Mouse (Mus musculus) forebrain, embryonic 16.5 days (tissue): ENCODE results near the gene Prss16. TPM values are rescaled to one million over a fixed set of nuclear protein-coding genes. Genes with fewer than 3 reads are reported as not detected.
"Not testable (repeated sequence)": the region's sequence is repeated elsewhere in the genome, so short reads cannot be mapped to it uniquely, and the experiment has no call there.

Experiments used
- ATAC-seq: fragments of 200-750 bp; cut with Nextera tagmentation; 2 replicates; pipeline ENCODE4 v1.8.0; 2017; ENCODE audit warnings: mild to moderate bottlenecking, moderate library complexity
- H3K27ac ChIP-seq: fragments of 300-500 bp; sonication (generic); 2 replicates; pipeline ENCODE4 v1.5.1; 2014; ENCODE audit warnings: low read length, control low read depth
- H3K27me3 ChIP-seq: fragments of 300-500 bp; sonication (generic); replicated peaks from 2 replicates; pipeline ENCODE4 v1.6.1; 2014; ENCODE audit warnings: low read length; ENCODE audit not compliant: control insufficient read depth, insufficient read depth
- H3K36me3 ChIP-seq: fragments of 300-500 bp; sonication (generic); 2 replicates; pipeline ENCODE4 v1.6.1; 2014; ENCODE audit not compliant: control insufficient read depth, insufficient read depth
- H3K4me1 ChIP-seq: fragments of 300-500 bp; sonication (generic); replicated peaks from 2 replicates; pipeline ENCODE4 v1.6.1; 2014; ENCODE audit warnings: low read length; ENCODE audit not compliant: control insufficient read depth, insufficient read depth
- H3K4me2 ChIP-seq: fragments of 300-500 bp; sonication (generic); 2 replicates; pipeline ENCODE4 v1.6.1; 2014; ENCODE audit warnings: mild to moderate bottlenecking, low read length, control low read depth
- H3K4me3 ChIP-seq: fragments of 300-500 bp; sonication (generic); replicated peaks from 2 replicates; pipeline ENCODE4 v1.5.1; 2014; ENCODE audit warnings: mild to moderate bottlenecking, low read length, control low read depth
- H3K9ac ChIP-seq: fragments of 300-500 bp; sonication (generic); replicated peaks from 2 replicates; pipeline ENCODE4 v1.6.1; 2014; ENCODE audit warnings: low read depth, low read length, control low read depth
- H3K9me3 ChIP-seq: fragments of 300-500 bp; sonication (generic); 2 replicates; pipeline ENCODE4 v1.6.1; 2016; ENCODE audit warnings: low read length; ENCODE audit not compliant: control insufficient read depth
- WGBS: fragments of 180-500 bp; shearing (Covaris S2); extraction: QIAGEN DNeasy Blood & Tissue Kit; methylation state at CpG from one replicate; pipeline ENCODE4 v1.1.7; 2014; 5-methylcytosine and 5-hydroxymethylcytosine counted together
- polyA plus RNA-seq: library from polyadenylated mRNA; unstranded; fragments of >200 nt; fragmentation: Nextera tagmentation; extraction: Ambion mirVana; gene quantifications from 2 replicates; pipeline ENCODE4 v1.2.1, GENCODE M21; 2015

The Prss16 gene
- polyA plus RNA-seq, 1 experiment from 2014 or later = 0.19 TPM

- Histone ChIP-seq H3K27me3 (no peaks in the 10 kb centered on the region), H3K9ac (peak overlapping the region; percentile 49), H3K9me3 (no peaks in the 10 kb centered on the region), H3K4me2 (peak overlapping the region; percentile 72), H3K4me3 (peak overlapping the region; percentile 46), H3K36me3 (no peaks in the 10 kb centered on the region), H3K4me1 (peaks cover 20% of the 10 kb centered on the region), H3K27ac (peak overlapping the region; percentile 78)
- under 1% methylated on average over 10 of the region's 14 CpGs for WGBS
- peak; percentile 15 for ATAC-seq
Observed at GRCm38 (mm10) chr13:22043503-22044431, 34.2 kb upstream of the Prss16 start.

GRCm38 (mm10) chr13:22042568-22043502 lies 33.3 kb upstream of the Prss16 start, which contains the start of the genes Hist1h2ag and Hist1h2bj:
Gene Hist1h2ag (minus strand): TSS chr13:22042944.
Gene Hist1h2bj (plus strand): TSS chr13:22043214.
- ATAC-seq = peak; percentile 90
- peaks cover 20% of the 10 kb centered on the region for H3K4me1 ChIP-seq
- under 1% methylated on average over 39 of the region's 80 CpGs for WGBS
- peak within 1 kb of the TSS; percentile 83 for H3K27ac ChIP-seq
- not testable (repeated sequence) for H3K27me3 ChIP-seq, H3K36me3 ChIP-seq, H3K9me3 ChIP-seq
- peak within 1 kb of the TSS; percentile 46 for H3K4me3 ChIP-seq
- peak within 1 kb of the TSS; percentile 49 for H3K9ac ChIP-seq
- peak within 1 kb of the TSS; percentile 72 for H3K4me2 ChIP-seq

- H3K4me3 ChIP-seq = peak overlapping the region; percentile 41
- WGBS = under 1% methylated on average over 13 of the region's 13 CpGs
- H3K27ac ChIP-seq = peak overlapping the region; percentile 73
- peak overlapping the region; percentile 37; the same call in 1 of the 2 replicates for H3K9ac ChIP-seq
- H3K4me2 ChIP-seq = peak overlapping the region; percentile 65
- no peaks in the 10 kb centered on the region for H3K27me3 ChIP-seq
- no peak; the same call in 1 of the 2 replicates for ATAC-seq
- peaks cover 20% of the 10 kb centered on the region for H3K4me1 ChIP-seq
- H3K36me3 ChIP-seq = no peaks in the 10 kb centered on the region
- no peaks in the 10 kb centered on the region for H3K9me3 ChIP-seq
Observed at GRCm38 (mm10) chr13:22041651-22042567, 32.4 kb upstream of the Prss16 start.

GRCm38 (mm10) chr13:22041142-22041536 lies 31.6 kb upstream of the Prss16 start, which contains the start of gene Hist1h4i:
Gene Hist1h4i (minus strand): TSS chr13:22041362.
- not testable (repeated sequence) for H3K36me3 ChIP-seq
- ATAC-seq = peak; percentile 61
- WGBS = 0% methylated on average over 20 of the region's 27 CpGs

GRCm38 (mm10) chr13:22040464-22041141 lies 31.1 kb upstream of the Prss16 start:
- Histone ChIP-seq H3K4me2 (peak overlapping the region; percentile 89), H3K9ac (peak overlapping the region; percentile 52), H3K9me3 (no peaks in the 10 kb centered on the region), H3K27ac (peak overlapping the region; percentile 89), H3K27me3 (no peaks in the 10 kb centered on the region), H3K4me1 (peaks cover 27% of the 10 kb centered on the region), H3K36me3 (no peaks in the 10 kb centered on the region), H3K4me3 (peak overlapping the region; percentile 51)
- under 1% methylated on average over 15 of the region's 24 CpGs for WGBS
- ATAC-seq = no peak; the same call in 1 of the 2 replicates

More at GRCm38 (mm10) chr13:22041142-22041536, 31.6 kb upstream of the Prss16 start, which contains the start of gene Hist1h4i:
- H3K9me3 ChIP-seq, H3K27me3 ChIP-seq: not testable (repeated sequence)
- Histone ChIP-seq H3K4me3 (peak within 1 kb of the TSS; percentile 51), H3K27ac (peak within 1 kb of the TSS; percentile 89), H3K4me1 (peaks cover 26% of the 10 kb centered on the region), H3K4me2 (peak within 1 kb of the TSS; percentile 89), H3K9ac (peak within 1 kb of the TSS; percentile 52)

GRCm38 (mm10) chr13:22039951-22040463 lies 30.5 kb upstream of the Prss16 start:
- peak overlapping the region; percentile 89 for H3K4me2 ChIP-seq
- no peaks in the 10 kb centered on the region for H3K9me3 ChIP-seq
- no peaks in the 10 kb centered on the region for H3K36me3 ChIP-seq
- 5% methylated on average over 2 of the region's 2 CpGs for WGBS
- peaks cover 28% of the 10 kb centered on the region for H3K4me1 ChIP-seq
- 0 out of 2 replicates have a peak overlapping the region, but pooled peaks have one; percentile 4 for H3K9ac ChIP-seq
- H3K27ac ChIP-seq = peak overlapping the region; percentile 89
- peak overlapping the region; percentile 51 for H3K4me3 ChIP-seq
- no peaks in the 10 kb centered on the region for H3K27me3 ChIP-seq
- no peak for ATAC-seq

- H3K9me3 ChIP-seq = no peaks in the 10 kb centered on the region
- no peak overlapping the region for H3K27ac ChIP-seq
- ATAC-seq = no peak
- no peaks in the 10 kb centered on the region for H3K27me3 ChIP-seq
- no peak overlapping the region for H3K4me2 ChIP-seq
- H3K4me3 ChIP-seq = no peak overlapping the region
- H3K9ac ChIP-seq = no peak overlapping the region
- 64% methylated on average over 5 of the region's 5 CpGs for WGBS
- H3K36me3 ChIP-seq = no peaks in the 10 kb centered on the region
- H3K4me1 ChIP-seq = peaks cover 31% of the 10 kb centered on the region
Observed at GRCm38 (mm10) chr13:22039364-22039763, 29.8 kb upstream of the Prss16 start.

GRCm38 (mm10) chr13:22037415-22037814 lies 27.9 kb upstream of the Prss16 start:
- Histone ChIP-seq H3K4me2 (no peak overlapping the region), H3K27ac (no peak overlapping the region)
- 78% methylated on average over 2 of the region's 2 CpGs for WGBS

More at GRCm38 (mm10) chr13:22037415-22037814, 27.9 kb upstream of the Prss16 start:
- Histone ChIP-seq H3K4me3 (no peak overlapping the region), H3K9ac (no peak overlapping the region), H3K27me3 (no peaks in the 10 kb centered on the region), H3K4me1 (peaks cover 33% of the 10 kb centered on the region), H3K9me3 (no peaks in the 10 kb centered on the region), H3K36me3 (no peaks in the 10 kb centered on the region)
- ATAC-seq = no peak
